Mouse (Mus musculus) splenic B cell, adult 2 months (primary cell): Measurements from ENCODE around the gene Rpa3.

Experiments used
- DNase-seq: peaks from one replicate; pipeline ENCODE4 v3.0.0-alpha.2; 2011; ENCODE audit warnings: low read depth, low spot score
- H3K27me3 ChIP-seq: 2 replicates; pipeline ENCODE4 v1.6.1; 2012; ENCODE audit warnings: mild to moderate bottlenecking, low read length, moderate library complexity, mixed read lengths; ENCODE audit not compliant: control insufficient read depth, poor library complexity, insufficient read depth, severe bottlenecking
- H3K36me3 ChIP-seq: 2 replicates; pipeline ENCODE4 v1.6.1; 2012; ENCODE audit warnings: mild to moderate bottlenecking, low read length, moderate library complexity, mixed read lengths; ENCODE audit not compliant: control insufficient read depth, poor library complexity, insufficient read depth, severe bottlenecking

Rpa3 gene

GRCm38 (mm10) chr6:8271047-8271446, 12.1 kb upstream of the Rpa3 start:
- DNase-seq: no peak
- Histone ChIP-seq H3K27me3 (no peaks in the 10 kb centered on the region), H3K36me3 (no peaks in the 10 kb centered on the region)

- H3K36me3 ChIP-seq: no peaks in the 10 kb centered on the region
- no peak for DNase-seq
- H3K27me3 ChIP-seq: no peaks in the 10 kb centered on the region
Observed at GRCm38 (mm10) chr6:8259667-8260044, 683 bp upstream of the Rpa3 start.

GRCm38 (mm10) chr6:8258316-8258715, 657 bp downstream of the Rpa3 start:
- H3K36me3 ChIP-seq: no peaks in the 10 kb centered on the region
- DNase-seq: no peak
- no peaks in the 10 kb centered on the region for H3K27me3 ChIP-seq

GRCm38 (mm10) chr6:8228596-8228995, 30.4 kb downstream of the Rpa3 start:
- DNase-seq: no peak
- H3K36me3 ChIP-seq: peaks cover 8% of the 10 kb centered on the region
- H3K27me3 ChIP-seq: no peaks in the 10 kb centered on the region

- H3K36me3 ChIP-seq: peaks cover 6% of the 10 kb centered on the region
- no peaks in the 10 kb centered on the region for H3K27me3 ChIP-seq
- DNase-seq: no peak
Observed at GRCm38 (mm10) chr6:8227035-8227434, 31.9 kb downstream of the Rpa3 start.

- peak; percentile 2 for DNase-seq
- Histone ChIP-seq H3K36me3 (peaks cover 3% of the 10 kb centered on the region; the same call in 1 of the 2 replicates), H3K27me3 (no peaks in the 10 kb centered on the region)
Observed at GRCm38 (mm10) chr6:8210661-8211060, 48.3 kb downstream of the Rpa3 start.

- Histone ChIP-seq H3K27me3 (no peaks in the 10 kb centered on the region), H3K36me3 (peaks cover 3% of the 10 kb centered on the region; the same call in 1 of the 2 replicates)
- DNase-seq: no peak
Observed at GRCm38 (mm10) chr6:8209866-8210186, 49.1 kb downstream of the Rpa3 start.

GRCm38 (mm10) chr6:8209047-8209865, 49.7 kb downstream of the Rpa3 start, which contains the start of gene Mios:
TSS of gene Mios (plus strand) at chr6:8209222.
- Histone ChIP-seq H3K36me3 (no peaks in the 10 kb centered on the region), H3K27me3 (no peaks in the 10 kb centered on the region)
- peak; percentile 93 for DNase-seq
